16 mouse cellular contexts compared by ENCODE assay signal in genomic region chr11:32139528-32139961, GRCm38 (mm10).
A peak's percentile ranks its signal among the peaks of the same experiment; 100 is the strongest.
DNase-seq lines count a peak whose midpoint lies in the region; ATAC-seq and TF ChIP-seq lines count a peak whose summit lies in the region.
"Had no signal": no experiment of that assay in that cellular context is flagged by ENCODE, and none has a peak within 500 bp of the region (broad histone marks: within the 10 kb centered on the region; RNA-seq: fewer than 3 reads in every experiment).

No protein-coding gene starts in this region.

- ATAC-seq in midbrain, embryonic 13.5 days: no peak
- no peak for ATAC-seq in midbrain, postnatal 0 days (ENCODE audit: low FRiP score)
- ATAC-seq: Patski had no signal

- no peak overlapping the region for H3K9ac ChIP-seq in midbrain, embryonic 13.5 days (replicated peaks)
- H3K9ac ChIP-seq in midbrain, postnatal 0 days (replicated peaks; ENCODE audit: low read length, poor library complexity, severe bottlenecking): no peak overlapping the region
- H3K9ac ChIP-seq: limb, embryonic 13.5 days; liver, embryonic 14.5 days; neural tube, embryonic 15.5 days had no signal

- H3K36me3 ChIP-seq in midbrain, embryonic 13.5 days: no peaks in the 10 kb centered on the region
- H3K36me3 ChIP-seq in midbrain, postnatal 0 days (ENCODE audit: insufficient read depth, low read length): no peaks in the 10 kb centered on the region
- H3K36me3 ChIP-seq: limb, embryonic 13.5 days; neural tube, embryonic 15.5 days had no signal

- WGBS in midbrain, embryonic 13.5 days: 67% methylated on average over 6 of the region's 6 CpGs
- 69% methylated on average over 6 of the region's 6 CpGs for WGBS in midbrain, postnatal 0 days

- intact Hi-C loops in left cerebral cortex, postnatal 10 days (cut with DNase I): no loop called here

- H3K9me3 ChIP-seq in midbrain, embryonic 13.5 days: no peaks in the 10 kb centered on the region
- H3K9me3 ChIP-seq in midbrain, postnatal 0 days (ENCODE audit: low read length): no peaks in the 10 kb centered on the region
- H3K9me3 ChIP-seq: limb, embryonic 13.5 days; neural tube, embryonic 15.5 days had no signal

- peaks cover 49% of the 10 kb centered on the region for H3K4me1 ChIP-seq in midbrain, embryonic 13.5 days (replicated peaks)
- 0 out of 2 replicates have a peak, but pooled peaks cover 7% of the 10 kb centered on the region for H3K4me1 ChIP-seq in midbrain, postnatal 0 days (ENCODE audit: insufficient read depth, low read length)

- H3K27ac ChIP-seq in midbrain, embryonic 13.5 days: peak overlapping the region; percentile 83; the same call in 1 of the 2 replicates
- H3K27ac ChIP-seq in midbrain, postnatal 0 days (ENCODE audit: low read depth, low read length): no peak overlapping the region
- H3K27ac ChIP-seq: heart, adult 2 months; limb, embryonic 13.5 days; liver, embryonic 14.5 days; neural tube, embryonic 15.5 days had no signal

- peak; percentile 59 for DNase-seq in heart, adult 11 months
- no peak for DNase-seq in heart, adult 8-10 months (ENCODE audit: low spot score)
- no peak for DNase-seq in midbrain, postnatal 0 days (ENCODE audit: low spot score)
- peak; percentile 79 for DNase-seq in thymus, postnatal 0 days (ENCODE audit: low spot score)
- DNase-seq in left cerebral cortex, postnatal 10 days (ENCODE audit: extremely low spot score in 1 of 2, low spot score in 2 of 2): no peak
- no peak for DNase-seq in adrenal gland, postnatal 36 days
- DNase-seq: cerebellum, postnatal 25 days; heart, adult 2 months; kidney, adult 8-10 months; kidney, postnatal 36 days; layer of hippocampus, adult 9-11 months had no signal

- H3K27me3 ChIP-seq in midbrain, embryonic 13.5 days: no peaks in the 10 kb centered on the region
- no peaks in the 10 kb centered on the region for H3K27me3 ChIP-seq in midbrain, postnatal 0 days (ENCODE audit: insufficient read depth, low read length)
- H3K27me3 ChIP-seq: limb, embryonic 13.5 days; neural tube, embryonic 15.5 days had no signal

- TF ChIP-seq CTCF in midbrain, postnatal 0 days (IDR thresholded peaks at IDR 0.05): no peak

- H3K4me3 ChIP-seq in midbrain, embryonic 13.5 days (replicated peaks): no peak overlapping the region
- H3K4me3 ChIP-seq in midbrain, postnatal 0 days (ENCODE audit: low read depth, low read length): no peak overlapping the region
- H3K4me3 ChIP-seq: heart, adult 2 months; limb, embryonic 13.5 days; neural tube, embryonic 15.5 days had no signal

- no peak overlapping the region for H3K4me2 ChIP-seq in midbrain, embryonic 13.5 days (replicated peaks)
- H3K4me2 ChIP-seq in midbrain, postnatal 0 days (ENCODE audit: low read depth, low read length, poor library complexity, severe bottlenecking): no peak overlapping the region
- H3K4me2 ChIP-seq: limb, embryonic 13.5 days; neural tube, embryonic 15.5 days had no signal

Comparison
In these comparisons a context has a peak if more than half of its experiments do, and no peak if none do; other contexts are left out.
1. DNase-seq: peak in heart, adult 11 months (single experiment) and thymus, postnatal 0 days (single experiment); none in heart, adult 8-10 months (single experiment), midbrain, postnatal 0 days (single experiment), left cerebral cortex, postnatal 10 days (0 of 2) and adrenal gland, postnatal 36 days (0 of 2).